ENCODE assay signal across 10 mouse cellular contexts in the genomic region with DNA sequence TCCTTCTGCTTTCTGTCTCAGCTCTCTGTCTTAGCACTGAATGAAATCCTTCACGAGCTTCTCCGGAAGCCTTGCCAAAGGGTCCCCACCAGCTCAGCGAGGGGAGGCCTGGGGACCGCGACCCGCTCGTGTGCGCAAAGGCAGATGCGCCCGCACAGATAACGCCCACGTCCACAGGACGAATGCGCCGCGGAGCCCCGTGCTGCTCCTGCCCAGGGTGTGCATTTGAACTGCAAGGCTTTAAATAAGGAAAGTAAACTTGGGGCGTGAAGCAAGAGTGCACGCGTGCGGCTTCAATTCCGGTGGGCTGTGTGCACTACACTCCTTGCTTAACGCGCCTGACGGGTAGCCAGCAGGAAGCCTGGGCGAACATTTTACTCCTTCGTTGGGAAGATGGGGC. TPM values are rescaled to one million over a fixed set of nuclear protein-coding genes. Genes with fewer than 3 reads are reported as not detected.
DNase-seq lines count a peak whose midpoint lies in the region; ATAC-seq and TF ChIP-seq lines count a peak whose summit lies in the region.
"Had no signal": no experiment of that assay in that cellular context is flagged by ENCODE, and none has a peak within 500 bp of the region (broad histone marks: within the 10 kb centered on the region; RNA-seq: fewer than 3 reads in every experiment).

No protein-coding gene starts in this region.

- ATAC-seq in heart, embryonic 11.5 days (replicated peaks; ENCODE audit: insufficient number of reproducible peaks, low FRiP score, low TSS enrichment): no peak
- no peak for ATAC-seq in heart, postnatal 0 days (ENCODE audit: insufficient read depth, low read depth)
- no peak for ATAC-seq in liver, embryonic 15.5 days (ENCODE audit: insufficient read depth)

- no peak for DNase-seq in heart, adult 9 months (ENCODE audit: low spot score in 2 of 2)
- no peak for DNase-seq in heart, postnatal 0 days (ENCODE audit: low spot score)
- peak; percentile 38 for DNase-seq in thymus, postnatal 0 days (ENCODE audit: low spot score)
- DNase-seq in right cerebral cortex, postnatal 4 days: no peak
- no peak for DNase-seq in gastrocnemius, postnatal 4 days (ENCODE audit: low spot score in 2 of 2)

- H3K4me2 ChIP-seq in heart, embryonic 11.5 days: peak overlapping the region; percentile 95
- peak overlapping the region; percentile 80 for H3K4me2 ChIP-seq in heart, postnatal 0 days (ENCODE audit: low read depth, low read length)
- H3K4me2 ChIP-seq in liver, embryonic 15.5 days: peak overlapping the region; percentile 79

- H3K9me3 ChIP-seq in heart, embryonic 11.5 days (replicated peaks; ENCODE audit: control insufficient read depth, low read length): no peaks in the 10 kb centered on the region
- H3K9me3 ChIP-seq in heart, postnatal 0 days (replicated peaks; ENCODE audit: control insufficient read depth, low read length): no peaks in the 10 kb centered on the region
- no peaks in the 10 kb centered on the region for H3K9me3 ChIP-seq in liver, embryonic 15.5 days (replicated peaks)

- TF ChIP-seq CTCF in bone marrow macrophage, adult 2 months (IDR thresholded peaks at IDR 0.05; ENCODE audit: low read depth, low read length): no peak
- no peak for TF ChIP-seq CTCF in heart, postnatal 0 days (IDR thresholded peaks at IDR 0.05; ENCODE audit: low read depth)

- H3K9ac ChIP-seq in heart, embryonic 11.5 days (ENCODE audit: low read depth, low read length): no peak overlapping the region
- no peak overlapping the region for H3K9ac ChIP-seq in heart, postnatal 0 days (replicated peaks; ENCODE audit: low read depth, low read length)
- no peak overlapping the region for H3K9ac ChIP-seq in liver, embryonic 15.5 days

- H3K4me1 ChIP-seq in heart, embryonic 11.5 days (ENCODE audit: control insufficient read depth, insufficient read depth, low read length): peaks cover 6% of the 10 kb centered on the region
- H3K4me1 ChIP-seq in bone marrow macrophage, adult 2 months (ENCODE audit: control insufficient read depth, insufficient read depth, low read length): no peaks in the 10 kb centered on the region
- peaks cover 9% of the 10 kb centered on the region; the same call in 1 of the 2 replicates for H3K4me1 ChIP-seq in heart, postnatal 0 days (ENCODE audit: control insufficient read depth, insufficient read depth)
- H3K4me1 ChIP-seq in liver, embryonic 15.5 days (replicated peaks): peaks cover 6% of the 10 kb centered on the region

- H3K27me3 ChIP-seq in heart, embryonic 11.5 days (ENCODE audit: control insufficient read depth, insufficient read depth, low read length): peaks cover 33% of the 10 kb centered on the region
- H3K27me3 ChIP-seq in heart, postnatal 0 days (ENCODE audit: control insufficient read depth, insufficient read depth, low read length): peaks cover 54% of the 10 kb centered on the region
- H3K27me3 ChIP-seq in liver, embryonic 15.5 days: peaks cover 73% of the 10 kb centered on the region

- H3K4me3 ChIP-seq in heart, embryonic 11.5 days (ENCODE audit: low read depth, low read length): peak overlapping the region; percentile 71
- peak overlapping the region; percentile 99 for H3K4me3 ChIP-seq in bone marrow macrophage, adult 2 months (ENCODE audit: insufficient read depth, low read length)
- peak overlapping the region; percentile 69 for H3K4me3 ChIP-seq in heart, postnatal 0 days (ENCODE audit: low read depth, low read length)
- peak overlapping the region; percentile 61 for H3K4me3 ChIP-seq in liver, embryonic 15.5 days (replicated peaks)

- TF ChIP-seq POLR2A in bone marrow macrophage, adult 2 months (IDR thresholded peaks at IDR 0.05; ENCODE audit: borderline replicate concordance, low read depth, low read length): no peak

- under 1% methylated on average over 27 of the region's 27 CpGs for WGBS in heart, embryonic 11.5 days (ENCODE audit: insufficient replicate concordance)
- WGBS in heart, postnatal 0 days: under 1% methylated on average over 27 of the region's 27 CpGs
- WGBS in liver, embryonic 15.5 days (ENCODE audit: insufficient replicate concordance): under 1% methylated on average over 27 of the region's 27 CpGs

- no peak for TF ChIP-seq EP300 in heart, postnatal 0 days (IDR thresholded peaks at IDR 0.05; ENCODE audit: low read depth)

- no peaks in the 10 kb centered on the region for H3K36me3 ChIP-seq in heart, embryonic 11.5 days (ENCODE audit: control insufficient read depth, insufficient read depth, low read length)
- no peaks in the 10 kb centered on the region for H3K36me3 ChIP-seq in heart, postnatal 0 days (replicated peaks; ENCODE audit: control insufficient read depth, insufficient read depth, low read length)
- no peaks in the 10 kb centered on the region for H3K36me3 ChIP-seq in liver, embryonic 15.5 days (replicated peaks)
- H3K36me3 ChIP-seq: G1E had no signal

- H3K27ac ChIP-seq in heart, embryonic 11.5 days (ENCODE audit: low read depth, low read length): no peak overlapping the region
- H3K27ac ChIP-seq in bone marrow macrophage, adult 2 months (ENCODE audit: insufficient read depth, low read depth, low read length): no peak overlapping the region
- H3K27ac ChIP-seq in heart, postnatal 0 days (ENCODE audit: low read depth): no peak overlapping the region
- no peak overlapping the region for H3K27ac ChIP-seq in liver, embryonic 15.5 days (replicated peaks)

RNA-seq across cellular contexts. Expression of a gene that starts 1.5 kb away (rescaled TPM):
- 14.5 and 19.8 TPM in 2 replicates for polyA plus RNA-seq in heart, embryonic 11.5 days (2014; fragmentation: Nextera tagmentation; extraction: Ambion mirVana)
- 4.0 and 7.5 TPM in 2 replicates for polyA plus RNA-seq in bone marrow macrophage, adult 2 months (2012; ENCODE audit: insufficient read depth, insufficient read length, missing spikeins)
- total RNA-seq in heart, postnatal 0 days (2014; rRNA removed; ENCODE audit: low replicate concordance): 1.8 and 4.2 TPM in 2 replicates
- polyA plus RNA-seq in heart, postnatal 0 days (2015; fragmentation: Nextera tagmentation; extraction: Ambion mirVana): 3.2 and 4.9 TPM in 2 replicates
- polyA plus RNA-seq in liver, embryonic 15.5 days (2015; fragmentation: Nextera tagmentation; extraction: Ambion mirVana): 2.5 and 3.1 TPM in 2 replicates
- 13.8 and 18.8 TPM in 2 replicates for polyA plus RNA-seq in thymus, postnatal 0 days (2015; fragmentation: Nextera tagmentation; extraction: Ambion mirVana)
- 1 to 10 TPM; 2.5 to 4.3 TPM for total RNA-seq in gastrocnemius, postnatal 4 days (2021)

RNA-seq across cellular contexts. Expression of a gene that starts 7.8 kb away (rescaled TPM):
- polyA plus RNA-seq in heart, embryonic 11.5 days (2014; fragmentation: Nextera tagmentation; extraction: Ambion mirVana): 6.1 and 7.9 TPM in 2 replicates
- polyA plus RNA-seq in bone marrow macrophage, adult 2 months (2012; ENCODE audit: insufficient read depth, insufficient read length, missing spikeins): 6.0 and 6.3 TPM in 2 replicates
- total RNA-seq in heart, postnatal 0 days (2014; rRNA removed; ENCODE audit: low replicate concordance): 1.3 TPM in 1 of 2 replicates, not detected in the other
- 0.85 and 1.1 TPM in 2 replicates for polyA plus RNA-seq in heart, postnatal 0 days (2015; fragmentation: Nextera tagmentation; extraction: Ambion mirVana)
- 2.3 and 2.6 TPM in 2 replicates for polyA plus RNA-seq in liver, embryonic 15.5 days (2015; fragmentation: Nextera tagmentation; extraction: Ambion mirVana)
- 0.56 and 0.85 TPM in 2 replicates for polyA plus RNA-seq in thymus, postnatal 0 days (2015; fragmentation: Nextera tagmentation; extraction: Ambion mirVana)
- 1 to 10 TPM; 1.6 to 1.8 TPM for total RNA-seq in gastrocnemius, postnatal 4 days (2021)
- total RNA-seq: hematopoietic stem cell, adult 5-6 weeks had no signal

RNA-seq across cellular contexts. Expression of a gene that starts 7.8 kb away (rescaled TPM):
- polyA plus RNA-seq in heart, embryonic 11.5 days (2014; fragmentation: Nextera tagmentation; extraction: Ambion mirVana): 0.39 and 0.49 TPM in 2 replicates
- polyA plus RNA-seq in bone marrow macrophage, adult 2 months (2012; ENCODE audit: insufficient read depth, insufficient read length, missing spikeins): not detected in 2 replicates
- total RNA-seq in heart, postnatal 0 days (2014; rRNA removed; ENCODE audit: low replicate concordance): not detected in 2 replicates
- 0.36 and 0.37 TPM in 2 replicates for polyA plus RNA-seq in heart, postnatal 0 days (2015; fragmentation: Nextera tagmentation; extraction: Ambion mirVana)
- polyA plus RNA-seq in liver, embryonic 15.5 days (2015; fragmentation: Nextera tagmentation; extraction: Ambion mirVana): 0.36 TPM in 1 of 2 replicates, not detected in the other
- polyA plus RNA-seq in thymus, postnatal 0 days (2015; fragmentation: Nextera tagmentation; extraction: Ambion mirVana): 0.40 and 0.62 TPM in 2 replicates
- under 1 TPM; 0.57 to 0.86 TPM for total RNA-seq in gastrocnemius, postnatal 4 days (2021)
- total RNA-seq: hematopoietic stem cell, adult 5-6 weeks had no signal
- polyA plus RNA-seq: G1E had no signal
